Mouse (Mus musculus) adipocyte (in vitro differentiated cells): ENCODE results near the gene Ddx54.

ENCODE experiments used
- DNase-seq: peaks from one replicate; pipeline ENCODE4 v3.0.0-alpha.2; 2016; ENCODE audit warnings: low spot score

Ddx54 gene

GRCm38 (mm10) chr5:120647361-120647760, 34.8 kb downstream of the Ddx54 start:
- DNase-seq: no peak

GRCm38 (mm10) chr5:120647814-120648491, 35.4 kb downstream of the Ddx54 start:
- no peak for DNase-seq

- DNase-seq: no peak
Observed at GRCm38 (mm10) chr5:120648569-120649373, 36.2 kb downstream of the Ddx54 start, which contains the start of gene Rasal1. Gene Rasal1, plus strand, starts transcription at chr5:120648812.

GRCm38 (mm10) chr5:120649374-120649933, 36.9 kb downstream of the Ddx54 start:
- DNase-seq: no peak

- no peak for DNase-seq
Observed at GRCm38 (mm10) chr5:120649938-120650337, 37.4 kb downstream of the Ddx54 start.

GRCm38 (mm10) chr5:120651230-120651629, 38.7 kb downstream of the Ddx54 start:
- DNase-seq: no peak

GRCm38 (mm10) chr5:120652915-120653701, 40.6 kb downstream of the Ddx54 start:
- no peak for DNase-seq

GRCm38 (mm10) chr5:120653873-120654272, 41.3 kb downstream of the Ddx54 start:
- DNase-seq: no peak

GRCm38 (mm10) chr5:120656281-120656751, 43.8 kb downstream of the Ddx54 start:
- DNase-seq: no peak

GRCm38 (mm10) chr5:120660816-120661215, 48.3 kb downstream of the Ddx54 start:
- DNase-seq: no peak

- DNase-seq: no peak
Observed at GRCm38 (mm10) chr5:120664888-120665287, 52.3 kb downstream of the Ddx54 start.

GRCm38 (mm10) chr5:120668761-120669160, 56.2 kb downstream of the Ddx54 start:
- no peak for DNase-seq

GRCm38 (mm10) chr5:120670132-120670531, 57.6 kb downstream of the Ddx54 start:
- DNase-seq: no peak

GRCm38 (mm10) chr5:120671865-120672264, 59.3 kb downstream of the Ddx54 start:
- no peak for DNase-seq

GRCm38 (mm10) chr5:120673626-120674025, 61.1 kb downstream of the Ddx54 start:
- DNase-seq: peak; percentile 63

- DNase-seq: no peak
Observed at GRCm38 (mm10) chr5:120674229-120675145, 61.9 kb downstream of the Ddx54 start.

- no peak for DNase-seq
Observed at GRCm38 (mm10) chr5:120677516-120677915, 65.0 kb downstream of the Ddx54 start.
